Mouse (Mus musculus): ENCODE measurements around the gene Mettl7b. TPM values are rescaled to one million over a fixed set of nuclear protein-coding genes. Genes with fewer than 3 reads are reported as not detected.

Gene Mettl7b
- total RNA-seq, 2 experiments from 2014 or later = not detected

DNA sequence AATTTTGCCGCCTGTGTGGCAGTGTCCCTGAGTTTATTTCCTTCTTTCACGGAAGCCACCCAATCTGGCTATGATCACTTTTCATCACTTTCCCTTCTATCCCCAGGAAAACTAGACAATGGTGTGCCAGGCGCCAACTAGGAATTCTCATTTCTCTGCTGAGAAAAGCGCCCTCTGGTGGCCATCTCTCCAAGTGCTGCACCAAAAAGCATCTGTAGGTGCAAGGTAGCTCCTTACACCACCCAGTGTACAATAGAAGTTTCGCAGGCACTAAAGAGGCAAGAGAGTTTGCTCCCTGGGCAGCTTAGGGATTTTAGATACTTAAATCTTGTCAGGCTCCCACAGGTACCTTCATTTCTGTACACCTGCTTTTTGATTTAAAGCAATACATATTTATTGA, 47.6 kb downstream of the Mettl7b start:
- intact Hi-C loops (cut with DNase I) = loop anchor here (5.0 kb wide), 1 partner anchor 64 kb away; no protein-coding TSS in a partner anchor
- no peak; the same call in none of the 2 replicates for TF ChIP-seq CTCF (IDR thresholded peaks at IDR 0.05)
- H3K4me3 ChIP-seq = no peak overlapping the region

DNA sequence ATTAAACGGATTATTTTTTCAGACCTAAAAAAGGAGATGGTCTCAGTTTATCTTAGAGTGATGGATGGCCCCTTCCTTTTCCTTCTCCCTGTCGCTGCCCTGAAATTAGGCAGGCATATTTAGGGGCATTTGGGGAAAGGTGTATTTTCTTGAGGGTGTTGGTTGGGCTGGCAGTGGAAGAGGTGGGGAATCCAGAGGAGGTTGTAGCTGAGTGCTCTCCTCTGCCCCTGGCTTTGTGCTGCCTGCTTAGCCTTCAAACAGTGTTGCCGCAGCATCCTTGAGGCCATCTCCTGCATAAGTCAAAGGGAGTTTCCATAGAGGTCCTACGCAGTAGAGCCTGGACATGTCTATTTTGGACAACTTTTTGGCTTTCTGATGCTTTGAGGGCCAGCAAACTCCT, 48.0 kb downstream of the Mettl7b start:
- no peak overlapping the region for H3K27ac ChIP-seq
- DNase-seq (ENCODE audit: extremely low spot score in 1 of 2, low spot score in 2 of 2) = no peak
- intact Hi-C loops (cut with DNase I) = loop anchor here (5.0 kb wide), 1 partner anchor 65 kb away; no protein-coding TSS in a partner anchor
- TF ChIP-seq CTCF (IDR thresholded peaks at IDR 0.05) = no peak
- H3K4me3 ChIP-seq = no peak overlapping the region

More for the DNA sequence above, 47.6 kb downstream of the Mettl7b start:
- H3K27ac ChIP-seq = no peak overlapping the region
- DNase-seq (ENCODE audit: extremely low spot score in 1 of 2, low spot score in 2 of 2) = peak; percentile 84 to 88

DNA sequence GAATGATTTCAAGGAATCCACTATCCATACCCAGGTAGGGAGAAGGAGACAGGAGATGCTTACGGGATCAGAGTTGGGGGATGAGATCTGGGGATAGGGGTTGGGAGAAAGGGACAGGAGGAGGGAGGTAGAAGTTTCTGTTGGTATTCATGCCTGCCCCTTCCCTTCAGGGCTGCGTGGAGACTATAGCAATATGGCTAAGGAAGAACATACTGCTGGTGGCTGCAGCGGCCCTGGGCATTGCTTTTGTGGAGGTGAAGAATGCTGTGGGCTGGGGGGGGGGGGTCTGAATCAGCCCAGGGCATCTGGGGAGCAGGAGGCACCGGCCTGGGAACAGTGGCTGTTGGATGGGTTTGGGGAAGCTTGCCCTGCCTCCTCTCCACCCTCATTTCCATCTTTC, 48.5 kb downstream of the Mettl7b start:
- H3K27ac ChIP-seq = no peak overlapping the region
- DNase-seq (ENCODE audit: extremely low spot score in 1 of 2, low spot score in 2 of 2) = no peak
- intact Hi-C loops (cut with DNase I) = loop anchor here (5.0 kb wide), 1 partner anchor 65 kb away; no protein-coding TSS in a partner anchor
- TF ChIP-seq CTCF (IDR thresholded peaks at IDR 0.05) = no peak
- H3K4me3 ChIP-seq = no peak overlapping the region

DNA sequence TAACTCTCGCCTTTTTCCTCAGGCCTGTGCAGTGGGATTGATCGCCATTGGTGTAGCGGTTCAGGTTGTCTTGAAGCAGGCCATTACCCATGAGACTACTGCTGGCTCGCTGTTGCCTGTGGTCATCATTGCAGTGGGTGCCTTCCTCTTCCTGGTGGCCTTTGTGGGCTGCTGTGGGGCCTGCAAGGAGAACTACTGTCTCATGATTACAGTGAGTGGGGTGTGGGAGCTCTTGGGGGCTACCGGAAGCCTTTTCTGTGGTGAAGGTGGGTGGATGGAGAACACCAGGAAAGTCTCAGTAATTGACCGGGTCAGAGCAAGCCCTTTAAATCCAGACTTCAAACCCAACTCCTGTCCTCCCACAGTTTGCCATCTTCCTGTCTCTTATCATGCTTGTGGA, 49.4 kb downstream of the Mettl7b start:
- intact Hi-C loops (cut with DNase I) = loop anchor here (5.0 kb wide), 1 partner anchor 66 kb away; no protein-coding TSS in a partner anchor
- H3K4me3 ChIP-seq = no peak overlapping the region; the same call in 1 of the 2 replicates
- no peak for TF ChIP-seq CTCF (IDR thresholded peaks at IDR 0.05)

DNA sequence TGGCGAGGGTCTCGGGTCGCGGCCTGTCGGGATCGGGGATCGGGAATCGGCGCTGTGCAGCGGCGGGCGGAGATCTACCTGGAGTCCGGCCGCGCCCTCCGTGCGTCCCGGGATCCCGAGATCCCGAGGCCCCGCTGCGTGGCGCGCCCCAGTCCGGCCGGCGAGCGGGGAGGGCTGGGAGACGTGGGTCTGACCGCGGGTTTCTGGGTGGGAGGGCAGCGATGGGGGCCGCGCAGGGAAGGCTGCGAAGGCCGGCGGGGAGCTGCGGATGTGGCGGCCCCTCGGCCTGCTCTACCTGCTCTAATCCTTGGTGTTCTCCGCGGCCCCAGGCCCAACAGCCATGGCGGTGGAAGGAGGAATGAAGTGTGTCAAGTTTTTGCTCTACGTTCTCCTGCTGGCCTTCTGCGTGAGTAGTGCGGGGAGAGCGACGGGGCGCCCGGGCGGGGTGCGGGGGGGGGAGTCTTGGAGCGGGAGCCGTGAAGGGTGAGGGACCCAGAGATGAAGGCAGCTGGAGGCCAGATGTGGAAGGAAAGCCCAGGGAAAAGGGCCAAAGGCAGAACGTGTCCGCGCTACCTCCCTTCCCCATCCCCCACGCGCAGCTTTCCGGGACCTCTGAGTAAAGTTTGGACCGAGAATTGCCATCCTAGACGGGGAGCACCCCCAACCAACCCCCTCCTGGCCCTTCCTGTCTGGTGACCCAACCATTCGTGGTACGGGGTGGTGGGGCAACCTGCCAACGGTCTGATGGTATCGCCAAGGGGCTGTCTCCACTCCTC, 50.5 kb downstream of the Mettl7b start:
- peak overlapping the region; percentile 90 for H3K27ac ChIP-seq
- DNase-seq (ENCODE audit: extremely low spot score in 1 of 2, low spot score in 2 of 2) = peak; percentile 49 to 57
- no peak for TF ChIP-seq CTCF (IDR thresholded peaks at IDR 0.05)
- intact Hi-C loops (cut with DNase I) = loop anchor here (5.0 kb wide), 1 partner anchor 67 kb away; no protein-coding TSS in a partner anchor
- H3K4me3 ChIP-seq = peak overlapping the region; percentile 61

More for the DNA sequence above, 49.4 kb downstream of the Mettl7b start:
- DNase-seq (ENCODE audit: extremely low spot score in 1 of 2, low spot score in 2 of 2) = no peak
- no peak overlapping the region for H3K27ac ChIP-seq

DNA sequence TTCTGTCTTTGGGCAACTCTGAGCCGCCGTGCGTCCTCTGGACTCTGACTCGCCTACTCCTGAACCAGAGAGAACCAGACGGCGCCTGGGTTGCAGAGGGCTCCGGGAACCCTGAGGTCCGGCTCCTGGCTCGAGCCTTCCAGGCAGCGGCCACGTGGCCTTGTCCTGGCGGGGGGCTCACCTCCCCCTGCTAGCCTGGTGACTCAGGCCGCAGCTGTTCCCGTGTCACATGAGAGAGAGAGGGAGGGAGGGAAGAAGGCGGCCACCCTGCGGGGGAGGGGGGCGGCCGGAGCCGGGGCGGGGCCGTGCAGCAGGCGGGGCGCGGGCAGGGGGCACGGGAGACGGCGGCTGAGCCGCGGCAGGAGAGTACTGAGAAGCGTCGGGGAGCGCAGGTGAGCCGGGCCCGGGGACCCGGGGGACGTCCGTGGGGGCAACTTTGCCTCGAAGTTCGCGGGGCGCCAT, 51.2 kb downstream of the Mettl7b start:
- DNase-seq (ENCODE audit: extremely low spot score in 1 of 2, low spot score in 2 of 2) = peak; percentile 63 to 77
- TF ChIP-seq CTCF (IDR thresholded peaks at IDR 0.05) = no peak
- peak overlapping the region; percentile 90 for H3K27ac ChIP-seq
- intact Hi-C loops (cut with DNase I) = loop anchor here (5.0 kb wide), 1 partner anchor 68 kb away; no protein-coding TSS in a partner anchor
- H3K4me3 ChIP-seq = peak overlapping the region; percentile 61

DNA sequence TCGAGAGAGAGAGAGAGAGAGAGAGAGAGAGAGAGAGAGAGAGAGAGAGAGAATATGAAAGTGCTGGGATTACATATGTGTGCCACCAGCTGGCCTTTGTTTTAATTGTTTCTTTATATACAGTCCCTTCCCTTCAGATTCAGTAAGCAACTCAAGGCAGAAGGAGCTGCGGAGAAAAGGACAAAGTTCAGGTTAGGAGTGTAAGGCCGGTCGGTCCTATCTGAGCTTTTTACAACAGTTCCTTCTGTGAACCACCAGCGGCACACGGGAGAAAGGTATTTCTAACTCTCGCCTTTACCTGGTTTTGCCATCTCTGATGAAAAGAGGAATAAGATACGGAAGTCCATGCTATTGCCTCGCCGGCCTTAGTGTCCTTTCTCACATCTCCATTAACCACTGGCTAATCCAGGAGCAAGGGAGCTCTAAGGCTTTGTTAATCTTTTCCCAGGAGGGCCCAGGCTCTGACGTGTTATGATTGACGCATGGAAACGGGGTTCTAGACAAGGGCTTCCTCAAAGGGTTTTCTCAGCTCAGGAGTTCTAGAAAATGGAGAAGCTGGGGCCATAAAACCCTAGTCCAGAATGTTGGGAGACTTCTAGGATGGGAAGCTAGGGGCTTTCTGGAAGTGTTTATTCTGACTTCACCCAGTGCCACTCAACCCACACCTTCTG, 51.9 kb downstream of the Mettl7b start:
- intact Hi-C loops (cut with DNase I) = no loop called here
- no peak for DNase-seq (ENCODE audit: extremely low spot score in 1 of 2, low spot score in 2 of 2)
- TF ChIP-seq CTCF (IDR thresholded peaks at IDR 0.05) = no peak
- Histone ChIP-seq H3K27ac (peak overlapping the region; percentile 4; the same call in 1 of the 2 replicates), H3K4me3 (peak overlapping the region; percentile 61)

Other genes with a start within 250 kb of the Mettl7b start
- gene Dgka, start 216.1 kb downstream of the Mettl7b start, total RNA-seq (2021) = 1 to 10 TPM; 7.4 to 7.9 TPM
- 10 to 100 TPM; 27.1 to 27.8 TPM for gene Pym1, start 213.1 kb downstream of the Mettl7b start, total RNA-seq (2021)
- gene Mmp19, start 170.1 kb downstream of the Mettl7b start, total RNA-seq (2021) = under 1 TPM; 0.48 to 0.63 TPM
- 10 to 100 TPM; 62.3 TPM for gene Dnajc14, start 156.9 kb downstream of the Mettl7b start, total RNA-seq (2021)
- gene Tmem198b, start 156.6 kb downstream of the Mettl7b start, total RNA-seq (2021) = 10 to 100 TPM in 1 of 2 experiments, 1 to 10 TPM in 1; 7.9 to 10.3 TPM
- 10 to 100 TPM; 33.0 to 33.6 TPM for gene Sarnp, start 143.7 kb downstream of the Mettl7b start, total RNA-seq (2021)
- 1 to 10 TPM; 7.9 to 9.0 TPM for gene Ormdl2, start 139.3 kb downstream of the Mettl7b start, total RNA-seq (2021)
- gene Gdf11, start 69.3 kb downstream of the Mettl7b start, total RNA-seq (2021) = 10 to 100 TPM; 13.1 to 15.3 TPM
- gene Cd63, start 60.0 kb downstream of the Mettl7b start, total RNA-seq (2021) = 10 to 100 TPM; 63.7 to 73.3 TPM
- 1 to 10 TPM; 6.5 to 7.4 TPM for gene Rdh5, start 38.1 kb downstream of the Mettl7b start, total RNA-seq (2021)
- gene Bloc1s1, start 37.0 kb downstream of the Mettl7b start, total RNA-seq (2021) = 10 to 100 TPM; 78.8 to 80.8 TPM
- 10 to 100 TPM; 13.2 to 16.3 TPM for gene Itga7, start 27.2 kb downstream of the Mettl7b start, total RNA-seq (2021)
- not detected for gene Olfr9, start 28.4 kb upstream of the Mettl7b start, total RNA-seq (2021)
- gene Olfr763, start 49.8 kb upstream of the Mettl7b start, total RNA-seq (2021) = not detected
- not detected for gene Olfr764-ps1, start 78.9 kb upstream of the Mettl7b start, total RNA-seq (2021)
- not detected for gene Olfr765, start 89.0 kb upstream of the Mettl7b start, total RNA-seq (2021)
- not detected for gene Olfr766-ps1, start 108.0 kb upstream of the Mettl7b start, total RNA-seq (2021)
- gene Olfr767, start 121.9 kb upstream of the Mettl7b start, total RNA-seq (2021) = not detected
- gene Olfr768, start 138.4 kb upstream of the Mettl7b start, total RNA-seq (2021) = not detected
- gene Olfr769, start 156.9 kb upstream of the Mettl7b start, total RNA-seq (2021) = not detected
- gene Olfr770, start 178.0 kb upstream of the Mettl7b start, total RNA-seq (2021) = not detected
- gene Olfr771, start 203.8 kb upstream of the Mettl7b start, total RNA-seq (2021) = not detected
- gene Olfr772, start 216.9 kb upstream of the Mettl7b start, total RNA-seq (2021) = not detected
- gene Olfr773, start 226.4 kb upstream of the Mettl7b start, total RNA-seq (2021) = not detected